Mouse (Mus musculus) right cerebral cortex, postnatal 14 days (tissue): ENCODE data around the gene Ptprn2.
A peak's percentile ranks its signal among the peaks of the same experiment; 100 is the strongest.

ENCODE experiments used
- DNase-seq: peaks from one replicate; pipeline ENCODE4 v3.0.0; 2022

Ptprn2 gene

GRCm38 (mm10) chr12:116803331-116803730, 317.8 kb downstream of the Ptprn2 start:
- no peak for DNase-seq

- no peak for DNase-seq
These were observed 319.2 kb downstream of the Ptprn2 start for GRCm38 (mm10) chr12:116804712-116805111.

- DNase-seq = no peak
These were observed 319.7 kb downstream of the Ptprn2 start for GRCm38 (mm10) chr12:116805129-116805809.

GRCm38 (mm10) chr12:116806089-116806488, 320.6 kb downstream of the Ptprn2 start:
- DNase-seq = no peak

- DNase-seq = no peak
These were observed 327.5 kb downstream of the Ptprn2 start for GRCm38 (mm10) chr12:116813012-116813411.

DNA sequence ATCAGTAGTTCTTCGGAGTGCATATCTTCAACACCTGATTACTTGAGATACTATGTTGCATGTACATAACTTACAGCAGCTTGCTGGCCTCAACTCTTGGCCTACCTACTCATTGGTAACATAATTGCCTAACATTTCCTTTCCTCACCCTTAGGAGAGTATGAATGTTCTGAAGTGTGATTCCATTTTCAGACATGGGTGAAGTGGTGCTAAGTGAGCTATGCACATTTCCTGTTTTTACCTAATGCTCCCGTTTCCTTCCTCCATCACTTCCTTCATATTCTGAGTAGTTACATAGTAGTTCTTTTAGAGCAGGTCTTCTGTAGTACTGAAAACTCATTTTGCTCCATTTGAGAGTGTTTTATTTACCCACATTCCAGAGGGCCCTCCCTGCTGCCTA, 334.3 kb downstream of the Ptprn2 start:
- DNase-seq = no peak

DNA sequence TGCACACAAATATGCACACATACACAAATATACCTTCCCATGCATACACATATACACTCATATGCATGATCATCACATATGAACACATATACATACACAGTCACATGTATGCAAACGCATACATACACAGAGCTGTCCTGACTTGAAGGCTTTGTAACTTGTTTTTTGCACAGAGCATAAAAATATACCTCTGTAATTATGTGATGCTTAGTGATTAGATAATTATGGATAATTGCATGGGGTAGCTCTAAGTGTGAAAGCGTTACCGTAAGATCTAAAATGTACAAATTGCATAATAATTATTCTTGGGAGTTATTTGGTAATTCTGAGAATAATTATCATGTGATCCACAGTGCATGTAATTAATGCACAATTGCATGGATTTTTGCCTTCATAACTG, 337.8 kb downstream of the Ptprn2 start:
- DNase-seq = no peak

GRCm38 (mm10) chr12:116827748-116828147, 342.2 kb downstream of the Ptprn2 start:
- DNase-seq = no peak

DNA sequence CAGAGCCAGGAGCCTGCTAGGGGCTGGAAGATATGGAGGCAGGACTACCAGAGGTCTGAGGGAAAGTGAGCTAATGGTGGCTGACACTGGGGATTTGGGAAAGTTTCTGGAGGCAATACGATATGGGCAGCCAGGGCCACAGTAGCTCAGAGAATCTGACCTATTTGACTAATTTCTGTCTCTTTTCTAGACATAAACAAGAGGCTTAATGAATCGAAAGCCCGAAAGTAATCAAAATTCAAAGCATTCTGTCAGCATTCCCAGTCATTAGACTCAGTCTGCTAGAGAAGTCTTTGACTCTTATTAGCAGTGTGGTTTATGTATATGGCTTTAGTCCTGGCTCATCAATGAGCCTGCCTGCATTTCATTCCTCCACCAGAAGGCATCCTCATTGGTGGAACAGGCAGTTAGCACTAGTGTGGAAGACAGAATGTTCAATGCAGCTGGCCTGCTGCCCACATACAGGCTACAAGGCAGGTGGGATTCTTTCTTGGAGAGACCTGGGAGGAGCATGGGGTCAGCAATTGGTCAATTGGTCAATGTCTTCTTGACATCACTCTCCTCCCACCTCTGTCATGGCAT, 353.2 kb downstream of the Ptprn2 start:
- no peak for DNase-seq

DNA sequence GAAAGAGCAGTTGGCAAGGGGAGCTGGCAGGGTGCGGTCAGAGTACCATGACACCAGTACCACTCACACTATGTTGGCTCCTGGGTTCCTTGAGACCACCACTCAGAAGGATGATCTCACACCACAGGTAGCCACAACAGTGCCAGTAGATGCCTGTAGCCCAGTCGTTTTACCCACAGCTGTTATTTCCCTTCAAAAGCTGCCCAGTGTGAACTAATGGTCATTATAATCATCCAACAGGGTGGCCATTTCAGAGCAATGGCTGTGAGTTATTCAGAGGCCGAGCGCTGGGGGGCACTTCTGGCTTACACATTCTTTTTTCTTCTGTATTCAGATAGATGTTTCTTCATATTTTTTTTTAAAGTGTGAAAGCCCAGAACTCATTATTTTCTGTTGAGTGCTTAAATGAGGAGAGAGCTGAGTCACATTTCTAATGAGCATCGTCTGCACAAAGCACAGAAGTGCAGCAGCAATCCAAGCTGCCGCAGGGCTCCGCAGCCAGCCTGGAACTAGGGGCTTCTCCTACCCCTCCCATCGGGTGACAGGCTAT, 357.3 kb downstream of the Ptprn2 start:
- peak; percentile 21 for DNase-seq

GRCm38 (mm10) chr12:116846220-116846619, 360.7 kb downstream of the Ptprn2 start:
- DNase-seq = no peak

GRCm38 (mm10) chr12:116847021-116847420, 361.5 kb downstream of the Ptprn2 start:
- no peak for DNase-seq

DNA sequence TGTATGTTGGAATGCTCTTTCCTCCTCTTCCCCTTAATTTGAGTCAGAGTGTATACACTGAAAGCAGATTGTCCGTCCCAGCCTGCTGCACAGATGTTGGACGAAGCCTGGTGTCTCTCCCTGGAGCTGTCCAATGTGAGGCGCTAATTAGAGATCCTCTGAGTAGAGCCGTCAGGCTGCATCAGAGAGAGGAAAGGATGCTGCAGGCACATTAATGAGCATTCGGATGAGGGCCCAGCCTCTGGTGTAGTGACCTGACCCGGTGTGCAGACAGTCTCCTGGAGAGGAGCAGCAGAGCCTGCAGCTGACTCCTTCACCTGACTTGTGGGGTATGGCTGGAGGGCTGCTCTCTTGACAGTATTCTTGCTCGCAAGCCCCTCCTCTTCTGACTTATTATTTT, 370.8 kb downstream of the Ptprn2 start:
- DNase-seq = no peak

DNA sequence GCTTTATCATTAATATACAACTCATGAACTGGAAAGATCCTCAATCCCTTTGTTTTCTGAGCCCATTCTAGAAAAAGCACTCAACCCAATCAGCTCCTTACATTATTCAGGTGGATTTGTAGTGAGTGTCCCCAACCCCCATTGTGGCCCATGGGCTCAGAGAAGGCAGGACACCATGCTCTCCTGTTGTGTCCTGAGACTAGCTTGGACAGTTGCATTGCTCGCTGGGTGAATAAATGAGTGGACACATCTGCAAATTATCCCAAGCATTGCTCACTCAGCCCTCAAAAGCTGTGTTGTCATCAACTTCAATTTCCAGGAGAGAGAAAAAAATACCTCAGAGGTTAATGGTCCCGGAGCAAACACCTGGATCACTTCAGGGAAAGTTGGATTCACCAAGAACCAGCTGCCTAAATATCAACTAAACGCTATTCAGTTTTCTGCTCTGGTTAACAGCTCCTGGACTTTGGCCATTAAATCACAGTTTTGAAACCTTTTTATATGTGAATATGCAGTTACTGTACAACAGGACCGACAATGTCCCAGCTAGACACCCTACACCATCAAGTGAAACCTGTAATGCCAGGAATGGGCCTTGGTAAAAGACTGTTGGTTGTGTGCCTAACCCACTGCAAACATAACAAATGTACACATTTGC, 376.0 kb downstream of the Ptprn2 start:
- no peak for DNase-seq

DNA sequence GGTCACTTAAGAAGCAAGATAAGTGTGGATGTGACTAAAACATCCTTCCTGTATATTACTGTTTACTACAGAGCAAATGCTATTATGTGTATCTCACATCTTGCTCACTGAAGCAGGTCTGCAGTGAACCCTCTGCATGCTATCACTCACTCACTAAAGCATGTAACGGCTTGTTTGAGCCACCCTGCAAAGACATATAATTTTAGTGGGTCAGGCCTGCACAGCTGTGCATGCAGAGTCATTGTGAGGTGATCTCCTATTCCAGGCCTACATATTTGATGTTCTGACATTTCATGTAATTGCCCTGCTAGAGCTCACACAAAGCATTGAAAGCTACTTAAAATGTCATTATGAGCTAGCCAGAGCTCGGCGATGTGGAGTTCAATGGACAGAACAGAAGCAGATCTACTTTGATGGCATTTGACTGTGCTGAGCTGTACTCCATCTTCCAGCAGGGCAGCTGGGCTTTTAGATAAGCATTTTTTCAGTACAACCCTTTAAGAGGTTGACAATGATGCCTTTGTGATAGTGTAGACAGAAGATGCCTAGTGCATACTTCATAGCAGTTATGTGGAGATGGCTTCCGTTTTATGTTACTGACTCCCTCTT, 377.9 kb downstream of the Ptprn2 start:
- no peak for DNase-seq

- no peak for DNase-seq
These were observed 388.5 kb downstream of the Ptprn2 start for GRCm38 (mm10) chr12:116873866-116874585.

- DNase-seq = no peak
These were observed 402.2 kb downstream of the Ptprn2 start for GRCm38 (mm10) chr12:116887496-116888281.

DNA sequence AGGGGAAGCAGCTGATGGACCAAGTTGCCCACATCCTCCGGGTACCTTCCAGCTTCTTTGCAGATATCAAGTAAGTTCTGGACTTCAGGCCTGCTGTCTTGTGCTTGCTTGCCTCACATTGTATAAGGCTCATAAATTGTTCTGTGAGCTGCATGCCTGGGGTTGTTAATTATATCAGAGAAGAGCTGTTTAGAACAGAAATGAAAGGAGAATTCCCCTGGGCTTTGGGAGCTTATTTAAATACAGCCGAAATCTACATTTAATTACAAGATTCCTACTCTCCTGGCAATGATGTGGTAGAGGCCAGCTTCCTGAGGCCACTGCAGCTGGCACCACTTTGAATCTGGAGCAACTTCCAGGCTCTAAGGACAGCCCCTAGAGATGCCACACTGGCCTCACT, 403.3 kb downstream of the Ptprn2 start:
- no peak for DNase-seq

DNA sequence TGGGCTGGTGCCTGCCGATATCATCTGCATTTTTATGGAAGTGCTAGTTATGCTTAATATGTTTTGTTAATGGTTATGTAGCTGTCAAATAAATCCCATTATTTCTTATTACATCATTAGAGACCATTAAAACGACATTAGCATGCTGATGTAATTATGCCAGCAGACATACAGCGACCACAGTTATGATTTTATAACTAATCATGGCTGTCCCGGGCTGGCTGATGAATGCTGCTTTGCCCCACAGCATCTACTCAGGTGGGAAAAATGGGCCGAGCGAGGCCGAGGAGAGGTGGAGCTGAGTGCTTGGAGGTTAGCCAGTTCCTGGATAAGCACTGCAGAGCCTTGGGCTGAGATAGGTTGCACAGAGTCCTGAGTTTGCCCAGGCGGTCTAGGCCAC, 407.1 kb downstream of the Ptprn2 start:
- DNase-seq = no peak

- DNase-seq = no peak
These were observed 411.1 kb downstream of the Ptprn2 start for GRCm38 (mm10) chr12:116896651-116897050.

- DNase-seq = no peak
These were observed 416.3 kb downstream of the Ptprn2 start for GRCm38 (mm10) chr12:116901773-116902172.

GRCm38 (mm10) chr12:116907424-116907823, 421.9 kb downstream of the Ptprn2 start:
- peak; percentile 13 for DNase-seq
